Mouse (Mus musculus): Measurements from ENCODE around the gene Olfr572. TPM values are rescaled to one million over a fixed set of nuclear protein-coding genes. Genes with fewer than 3 reads are reported as not detected.

Olfr572 gene
- not detected in 2 replicates for polyA plus RNA-seq (2015; fragmentation: Nextera tagmentation; extraction: Ambion mirVana)

GRCm38 (mm10) chr7:102924109-102924508 lies at the start of gene Olfr572:
Olfr572 (plus strand) TSS chr7:102924409.
- Histone ChIP-seq H3K9me3 (replicated peaks; ENCODE audit: control insufficient read depth, low read length, poor library complexity, severe bottlenecking) (no peaks in the 10 kb centered on the region), H3K27me3 (ENCODE audit: control insufficient read depth, insufficient read depth, low read depth, low read length) (no peaks in the 10 kb centered on the region), H3K9ac (ENCODE audit: low read depth, low read length) (no peak within 1 kb of the TSS), H3K36me3 (ENCODE audit: control insufficient read depth, insufficient read depth, low read length) (no peaks in the 10 kb centered on the region), H3K27ac (ENCODE audit: low read length) (no peak within 1 kb of the TSS), H3K4me3 (ENCODE audit: low read depth, low read length) (no peak within 1 kb of the TSS), H3K4me1 (ENCODE audit: control insufficient read depth, insufficient read depth, low read length) (no peaks in the 10 kb centered on the region), H3K4me2 (ENCODE audit: low read length) (no peak within 1 kb of the TSS)
- no peak for ATAC-seq
- WGBS, result 57% methylated on average over 1 of the region's 1 CpGs

- H3K4me2 ChIP-seq (ENCODE audit: low read length), result no peak within 1 kb of the TSS
- no peak within 1 kb of the TSS for H3K4me3 ChIP-seq (ENCODE audit: low read depth, low read length)
- ATAC-seq, result no peak
- no peaks in the 10 kb centered on the region for H3K27me3 ChIP-seq (ENCODE audit: control insufficient read depth, insufficient read depth, low read depth, low read length)
- H3K9me3 ChIP-seq (replicated peaks; ENCODE audit: control insufficient read depth, low read length, poor library complexity, severe bottlenecking), result no peaks in the 10 kb centered on the region
- no peaks in the 10 kb centered on the region for H3K4me1 ChIP-seq (ENCODE audit: control insufficient read depth, insufficient read depth, low read length)
- no peak within 1 kb of the TSS for H3K27ac ChIP-seq (ENCODE audit: low read length)
- no peak within 1 kb of the TSS for H3K9ac ChIP-seq (ENCODE audit: low read depth, low read length)
- H3K36me3 ChIP-seq (ENCODE audit: control insufficient read depth, insufficient read depth, low read length), result no peaks in the 10 kb centered on the region
These were observed 47.4 kb upstream of the Olfr572 start, which contains the start of gene Olfr568 for GRCm38 (mm10) chr7:102876822-102877221. Olfr568 (plus strand) TSS chr7:102877122.

- no peak within 1 kb of the TSS for H3K4me3 ChIP-seq (ENCODE audit: low read depth, low read length)
- 72% methylated on average over 3 of the region's 3 CpGs for WGBS
- ATAC-seq, result no peak
- H3K27ac ChIP-seq (ENCODE audit: low read length), result no peak within 1 kb of the TSS
- no peaks in the 10 kb centered on the region for H3K27me3 ChIP-seq (ENCODE audit: control insufficient read depth, insufficient read depth, low read depth, low read length)
- no peak within 1 kb of the TSS for H3K9ac ChIP-seq (ENCODE audit: low read depth, low read length)
- H3K36me3 ChIP-seq (ENCODE audit: control insufficient read depth, insufficient read depth, low read length), result no peaks in the 10 kb centered on the region
- H3K4me2 ChIP-seq (ENCODE audit: low read length), result no peak within 1 kb of the TSS
- no peaks in the 10 kb centered on the region for H3K9me3 ChIP-seq (replicated peaks; ENCODE audit: control insufficient read depth, low read length, poor library complexity, severe bottlenecking)
- H3K4me1 ChIP-seq (ENCODE audit: control insufficient read depth, insufficient read depth, low read length), result no peaks in the 10 kb centered on the region
These were observed 33.4 kb upstream of the Olfr572 start, which contains the start of gene Olfr569 for GRCm38 (mm10) chr7:102890782-102891181. Olfr569 (minus strand) TSS chr7:102890882.

- H3K9ac ChIP-seq (ENCODE audit: low read depth, low read length), result no peak overlapping the region
- no peak overlapping the region for H3K4me3 ChIP-seq (ENCODE audit: low read depth, low read length)
- no peak for ATAC-seq
- H3K27me3 ChIP-seq (ENCODE audit: control insufficient read depth, insufficient read depth, low read depth, low read length), result no peaks in the 10 kb centered on the region
- WGBS, result 56% methylated on average over 1 of the region's 1 CpGs
- H3K36me3 ChIP-seq (ENCODE audit: control insufficient read depth, insufficient read depth, low read length), result no peaks in the 10 kb centered on the region
- no peaks in the 10 kb centered on the region for H3K9me3 ChIP-seq (replicated peaks; ENCODE audit: control insufficient read depth, low read length, poor library complexity, severe bottlenecking)
- H3K4me2 ChIP-seq (ENCODE audit: low read length), result no peak overlapping the region
- H3K4me1 ChIP-seq (ENCODE audit: control insufficient read depth, insufficient read depth, low read length), result no peaks in the 10 kb centered on the region
- H3K27ac ChIP-seq (ENCODE audit: low read length), result no peak overlapping the region
These were observed 8.9 kb upstream of the Olfr572 start for GRCm38 (mm10) chr7:102915261-102915660.

GRCm38 (mm10) chr7:102916405-102916804 lies 7.8 kb upstream of the Olfr572 start:
- Histone ChIP-seq H3K9me3 (replicated peaks; ENCODE audit: control insufficient read depth, low read length, poor library complexity, severe bottlenecking) (no peaks in the 10 kb centered on the region), H3K27me3 (ENCODE audit: control insufficient read depth, insufficient read depth, low read depth, low read length) (no peaks in the 10 kb centered on the region), H3K4me3 (ENCODE audit: low read depth, low read length) (no peak overlapping the region), H3K9ac (ENCODE audit: low read depth, low read length) (no peak overlapping the region), H3K36me3 (ENCODE audit: control insufficient read depth, insufficient read depth, low read length) (no peaks in the 10 kb centered on the region), H3K4me1 (ENCODE audit: control insufficient read depth, insufficient read depth, low read length) (no peaks in the 10 kb centered on the region), H3K27ac (ENCODE audit: low read length) (no peak overlapping the region), H3K4me2 (ENCODE audit: low read length) (no peak overlapping the region)
- ATAC-seq, result no peak
- 73% methylated on average over 5 of the region's 5 CpGs for WGBS

GRCm38 (mm10) chr7:102917032-102917875 lies 7.0 kb upstream of the Olfr572 start, which contains the start of gene Olfr571:
Olfr571 (minus strand) TSS chr7:102917536.
- Histone ChIP-seq H3K4me3 (ENCODE audit: low read depth, low read length) (no peak within 1 kb of the TSS), H3K36me3 (ENCODE audit: control insufficient read depth, insufficient read depth, low read length) (no peaks in the 10 kb centered on the region), H3K27ac (ENCODE audit: low read length) (no peak within 1 kb of the TSS), H3K27me3 (ENCODE audit: control insufficient read depth, insufficient read depth, low read depth, low read length) (no peaks in the 10 kb centered on the region), H3K9ac (ENCODE audit: low read depth, low read length) (no peak within 1 kb of the TSS), H3K4me2 (ENCODE audit: low read length) (no peak within 1 kb of the TSS), H3K4me1 (ENCODE audit: control insufficient read depth, insufficient read depth, low read length) (no peaks in the 10 kb centered on the region), H3K9me3 (replicated peaks; ENCODE audit: control insufficient read depth, low read length, poor library complexity, severe bottlenecking) (no peaks in the 10 kb centered on the region)
- ATAC-seq, result no peak
- 58% methylated on average over 4 of the region's 4 CpGs for WGBS

GRCm38 (mm10) chr7:102919632-102920031 lies 4.6 kb upstream of the Olfr572 start:
- no peaks in the 10 kb centered on the region for H3K9me3 ChIP-seq (replicated peaks; ENCODE audit: control insufficient read depth, low read length, poor library complexity, severe bottlenecking)
- no peaks in the 10 kb centered on the region for H3K4me1 ChIP-seq (ENCODE audit: control insufficient read depth, insufficient read depth, low read length)
- ATAC-seq, result peak; percentile 86
- no peak overlapping the region for H3K27ac ChIP-seq (ENCODE audit: low read length)
- no peak overlapping the region for H3K4me2 ChIP-seq (ENCODE audit: low read length)
- H3K27me3 ChIP-seq (ENCODE audit: control insufficient read depth, insufficient read depth, low read depth, low read length), result no peaks in the 10 kb centered on the region
- H3K9ac ChIP-seq (ENCODE audit: low read depth, low read length), result no peak overlapping the region
- no peak overlapping the region for H3K4me3 ChIP-seq (ENCODE audit: low read depth, low read length)
- H3K36me3 ChIP-seq (ENCODE audit: control insufficient read depth, insufficient read depth, low read length), result no peaks in the 10 kb centered on the region
- 22% methylated on average over 1 of the region's 1 CpGs for WGBS

- H3K4me2 ChIP-seq (ENCODE audit: low read length), result no peak overlapping the region
- no peak overlapping the region for H3K27ac ChIP-seq (ENCODE audit: low read length)
- H3K4me1 ChIP-seq (ENCODE audit: control insufficient read depth, insufficient read depth, low read length), result no peaks in the 10 kb centered on the region
- H3K27me3 ChIP-seq (ENCODE audit: control insufficient read depth, insufficient read depth, low read depth, low read length), result no peaks in the 10 kb centered on the region
- H3K9ac ChIP-seq (ENCODE audit: low read depth, low read length), result no peak overlapping the region
- ATAC-seq, result no peak
- no peaks in the 10 kb centered on the region for H3K36me3 ChIP-seq (ENCODE audit: control insufficient read depth, insufficient read depth, low read length)
- H3K4me3 ChIP-seq (ENCODE audit: low read depth, low read length), result no peak overlapping the region
- no peaks in the 10 kb centered on the region for H3K9me3 ChIP-seq (replicated peaks; ENCODE audit: control insufficient read depth, low read length, poor library complexity, severe bottlenecking)
- WGBS, result 81% methylated on average over 3 of the region's 3 CpGs
These were observed 2.9 kb downstream of the Olfr572 start for GRCm38 (mm10) chr7:102927105-102927504.

GRCm38 (mm10) chr7:102942475-102942874 lies 18.3 kb downstream of the Olfr572 start, which contains the start of gene Olfr573-ps1:
Olfr573-ps1 (minus strand) TSS chr7:102942575.
- H3K27me3 ChIP-seq (ENCODE audit: control insufficient read depth, insufficient read depth, low read depth, low read length), result no peaks in the 10 kb centered on the region
- H3K4me1 ChIP-seq (ENCODE audit: control insufficient read depth, insufficient read depth, low read length), result no peaks in the 10 kb centered on the region
- H3K9ac ChIP-seq (ENCODE audit: low read depth, low read length), result no peak within 1 kb of the TSS
- H3K9me3 ChIP-seq (replicated peaks; ENCODE audit: control insufficient read depth, low read length, poor library complexity, severe bottlenecking), result no peaks in the 10 kb centered on the region
- 93% methylated on average over 2 of the region's 2 CpGs for WGBS
- H3K4me2 ChIP-seq (ENCODE audit: low read length), result no peak within 1 kb of the TSS
- H3K27ac ChIP-seq (ENCODE audit: low read length), result no peak within 1 kb of the TSS
- ATAC-seq, result no peak
- no peak within 1 kb of the TSS for H3K4me3 ChIP-seq (ENCODE audit: low read depth, low read length)
- H3K36me3 ChIP-seq (ENCODE audit: control insufficient read depth, insufficient read depth, low read length), result no peaks in the 10 kb centered on the region
